ENCODE assay signal across 21 mouse cellular contexts in genomic region chr1:176145306-176145705, GRCm38 (mm10).
"Had no signal": no experiment of that assay in that cellular context is flagged by ENCODE, and none has a peak within 500 bp of the region (broad histone marks: within the 10 kb centered on the region; RNA-seq: fewer than 3 reads in every experiment).

No protein-coding gene starts in this region.

- H3K27ac ChIP-seq: kidney, postnatal 0 days; left cerebral cortex, adult 2 months; limb, embryonic 12.5 days; liver, embryonic 12.5 days; liver, embryonic 15.5 days; macrophage; midbrain, embryonic 12.5 days; midbrain, embryonic 15.5 days; neural tube, embryonic 12.5 days; neural tube, embryonic 15.5 days; stomach, embryonic 15.5 days had no signal

- H3K36me3 ChIP-seq: limb, embryonic 12.5 days; liver, embryonic 12.5 days; liver, embryonic 15.5 days; midbrain, embryonic 12.5 days; midbrain, embryonic 15.5 days; neural tube, embryonic 12.5 days; neural tube, embryonic 15.5 days; stomach, embryonic 15.5 days had no signal

- ATAC-seq: intestine, postnatal 0 days; liver, embryonic 12.5 days; midbrain, embryonic 15.5 days had no signal

- H3K4me3 ChIP-seq: left cerebral cortex, adult 2 months; limb, embryonic 12.5 days; liver, embryonic 12.5 days; liver, embryonic 15.5 days; midbrain, embryonic 12.5 days; midbrain, embryonic 15.5 days; neural tube, embryonic 12.5 days; neural tube, embryonic 15.5 days; stomach, embryonic 15.5 days had no signal

- H3K27me3 ChIP-seq: limb, embryonic 12.5 days; liver, embryonic 12.5 days; liver, embryonic 15.5 days; midbrain, embryonic 12.5 days; midbrain, embryonic 15.5 days; neural tube, embryonic 12.5 days; neural tube, embryonic 15.5 days; stomach, embryonic 15.5 days had no signal

- H3K9me3 ChIP-seq: limb, embryonic 12.5 days; liver, embryonic 12.5 days; liver, embryonic 15.5 days; neural tube, embryonic 12.5 days; stomach, embryonic 15.5 days had no signal

- H3K4me1 ChIP-seq: limb, embryonic 12.5 days; liver, embryonic 12.5 days; liver, embryonic 15.5 days; midbrain, embryonic 12.5 days; midbrain, embryonic 15.5 days; neural tube, embryonic 12.5 days; neural tube, embryonic 15.5 days; stomach, embryonic 15.5 days had no signal

- H3K4me2 ChIP-seq: limb, embryonic 12.5 days; liver, embryonic 12.5 days; liver, embryonic 15.5 days; midbrain, embryonic 12.5 days; midbrain, embryonic 15.5 days; neural tube, embryonic 12.5 days; neural tube, embryonic 15.5 days; stomach, embryonic 15.5 days had no signal

- H3K9ac ChIP-seq: limb, embryonic 12.5 days; liver, embryonic 12.5 days; liver, embryonic 15.5 days; midbrain, embryonic 12.5 days; midbrain, embryonic 15.5 days; neural tube, embryonic 12.5 days; neural tube, embryonic 15.5 days; stomach, embryonic 15.5 days had no signal

- DNase-seq: kidney, adult 2 months; kidney, postnatal 25 days; layer of hippocampus, postnatal 36 days; liver; right cerebral cortex, adult 18-20 months; right cerebral cortex, postnatal 14 days; right cerebral cortex, postnatal 4 days; spleen, adult 18-20 months; thymus, postnatal 25 days had no signal
